Mouse (Mus musculus) kidney, embryonic 15.5 days (tissue): Measurements from ENCODE around the gene Lrmda. TPM values are rescaled to one million over a fixed set of nuclear protein-coding genes. Genes with fewer than 3 reads are reported as not detected.
A peak's percentile ranks its signal among the peaks of the same experiment; 100 is the strongest.

ENCODE experiments used
- ATAC-seq: fragments of 200-750 bp; cut with Nextera tagmentation; replicated peaks from 2 replicates; pipeline ENCODE4 v1.8.0; 2017; ENCODE audit warnings: moderate TSS enrichment; ENCODE audit not compliant: low FRiP score
- H3K27ac ChIP-seq: fragments of 300-500 bp; sonication (generic); 2 replicates; pipeline ENCODE4 v1.5.1; 2015; ENCODE audit warnings: mild to moderate bottlenecking, inconsistent platforms
- H3K27me3 ChIP-seq: fragments of 300-500 bp; sonication (generic); 2 replicates; pipeline ENCODE4 v1.6.1; 2015; ENCODE audit warnings: inconsistent platforms
- H3K36me3 ChIP-seq: fragments of 300-500 bp; sonication (generic); 2 replicates; pipeline ENCODE4 v1.6.1; 2015; ENCODE audit warnings: inconsistent platforms
- H3K4me1 ChIP-seq: fragments of 300-500 bp; sonication (generic); 2 replicates; pipeline ENCODE4 v1.6.1; 2015; ENCODE audit warnings: inconsistent platforms
- H3K4me2 ChIP-seq: fragments of 300-500 bp; sonication (generic); 2 replicates; pipeline ENCODE4 v1.6.1; 2015; ENCODE audit warnings: moderate library complexity, mild to moderate bottlenecking, inconsistent platforms
- H3K4me3 ChIP-seq: fragments of 300-500 bp; sonication (generic); replicated peaks from 2 replicates; pipeline ENCODE4 v1.5.1; 2015; ENCODE audit warnings: mild to moderate bottlenecking, inconsistent platforms
- H3K9ac ChIP-seq: fragments of 300-500 bp; sonication (generic); 2 replicates; pipeline ENCODE4 v1.6.1; 2015; ENCODE audit warnings: mild to moderate bottlenecking, inconsistent platforms
- H3K9me3 ChIP-seq: fragments of 300-500 bp; sonication (generic); replicated peaks from 2 replicates; pipeline ENCODE4 v1.6.1; 2016; ENCODE audit warnings: inconsistent platforms
- WGBS: fragments of 180-500 bp; shearing (Covaris S2); methylation state at CpG from one replicate; pipeline ENCODE4 v1.1.7; 2015; ENCODE audit warnings: mixed read lengths; 5-methylcytosine and 5-hydroxymethylcytosine counted together
- polyA plus RNA-seq: library from polyadenylated mRNA; unstranded; fragments of >200 nt; fragmentation: Nextera tagmentation; extraction: Ambion mirVana; gene quantifications from 2 replicates; pipeline ENCODE4 v1.2.1, GENCODE M21; 2015

Gene Lrmda
- polyA plus RNA-seq, 1 experiment from 2014 or later = 1.1 TPM

GRCm38 (mm10) chr14:22647879-22648611 lies 628.5 kb downstream of the Lrmda start:
- no peaks in the 10 kb centered on the region for H3K27me3 ChIP-seq
- WGBS = 48% methylated on average over 9 of the region's 9 CpGs
- peak overlapping the region; percentile 5 for H3K27ac ChIP-seq
- no peak overlapping the region for H3K4me3 ChIP-seq
- H3K9ac ChIP-seq = no peak overlapping the region
- peaks cover 36% of the 10 kb centered on the region for H3K4me1 ChIP-seq
- ATAC-seq = no peak
- no peaks in the 10 kb centered on the region for H3K36me3 ChIP-seq
- H3K9me3 ChIP-seq = no peaks in the 10 kb centered on the region
- no peak overlapping the region for H3K4me2 ChIP-seq

GRCm38 (mm10) chr14:22649411-22649911 lies 629.9 kb downstream of the Lrmda start:
- Histone ChIP-seq H3K36me3 (no peaks in the 10 kb centered on the region), H3K4me3 (no peak overlapping the region), H3K9me3 (no peaks in the 10 kb centered on the region), H3K27ac (no peak overlapping the region), H3K9ac (no peak overlapping the region), H3K27me3 (no peaks in the 10 kb centered on the region), H3K4me2 (no peak overlapping the region), H3K4me1 (peaks cover 36% of the 10 kb centered on the region)
- ATAC-seq = 0 out of 2 replicates have a peak, but pooled peaks have one; percentile 24
- WGBS = 31% methylated on average over 5 of the region's 5 CpGs

- Histone ChIP-seq H3K9me3 (no peaks in the 10 kb centered on the region), H3K4me2 (peak overlapping the region; percentile 22), H3K9ac (no peak overlapping the region), H3K27ac (peak overlapping the region; percentile 74), H3K36me3 (no peaks in the 10 kb centered on the region), H3K4me3 (no peak overlapping the region), H3K27me3 (no peaks in the 10 kb centered on the region), H3K4me1 (peaks cover 36% of the 10 kb centered on the region)
- WGBS = 40% methylated on average over 17 of the region's 17 CpGs
- ATAC-seq = 0 out of 2 replicates have a peak, but pooled peaks have one; percentile 46
Observed at GRCm38 (mm10) chr14:22649985-22650984, 630.8 kb downstream of the Lrmda start.

GRCm38 (mm10) chr14:22651131-22651952 lies 631.8 kb downstream of the Lrmda start:
- Histone ChIP-seq H3K4me2 (peak overlapping the region; percentile 22), H3K9me3 (no peaks in the 10 kb centered on the region), H3K4me3 (no peak overlapping the region), H3K4me1 (peaks cover 36% of the 10 kb centered on the region), H3K27me3 (no peaks in the 10 kb centered on the region), H3K9ac (no peak overlapping the region), H3K27ac (peak overlapping the region; percentile 74), H3K36me3 (no peaks in the 10 kb centered on the region)
- 30% methylated on average over 14 of the region's 14 CpGs for WGBS
- ATAC-seq = peak; percentile 68

- Histone ChIP-seq H3K4me2 (no peak overlapping the region), H3K4me1 (no peaks in the 10 kb centered on the region), H3K9me3 (no peaks in the 10 kb centered on the region), H3K27ac (no peak overlapping the region), H3K4me3 (no peak overlapping the region), H3K9ac (no peak overlapping the region), H3K27me3 (no peaks in the 10 kb centered on the region), H3K36me3 (no peaks in the 10 kb centered on the region)
- WGBS = 63% methylated on average over 3 of the region's 3 CpGs
- ATAC-seq = no peak
Observed at GRCm38 (mm10) chr14:22662496-22662895, 643.0 kb downstream of the Lrmda start.

GRCm38 (mm10) chr14:22666437-22666836 lies 646.9 kb downstream of the Lrmda start:
- Histone ChIP-seq H3K4me3 (no peak overlapping the region), H3K4me2 (no peak overlapping the region), H3K9me3 (no peaks in the 10 kb centered on the region), H3K4me1 (no peaks in the 10 kb centered on the region), H3K36me3 (no peaks in the 10 kb centered on the region), H3K27ac (no peak overlapping the region), H3K27me3 (0 out of 2 replicates have a peak, but pooled peaks cover 6% of the 10 kb centered on the region), H3K9ac (no peak overlapping the region)
- ATAC-seq = no peak
- 54% methylated on average over 3 of the region's 3 CpGs for WGBS

GRCm38 (mm10) chr14:22668302-22668701 lies 648.8 kb downstream of the Lrmda start:
- no peaks in the 10 kb centered on the region for H3K4me1 ChIP-seq
- WGBS = 68% methylated on average over 8 of the region's 8 CpGs
- no peak for ATAC-seq

GRCm38 (mm10) chr14:22668711-22669110 lies 649.2 kb downstream of the Lrmda start:
- no peaks in the 10 kb centered on the region for H3K36me3 ChIP-seq
- 0 out of 2 replicates have a peak, but pooled peaks cover 6% of the 10 kb centered on the region for H3K27me3 ChIP-seq
- H3K4me3 ChIP-seq = no peak overlapping the region
- H3K4me1 ChIP-seq = no peaks in the 10 kb centered on the region
- no peak for ATAC-seq
- no peak overlapping the region for H3K4me2 ChIP-seq
- no peak overlapping the region for H3K9ac ChIP-seq
- no peaks in the 10 kb centered on the region for H3K9me3 ChIP-seq
- WGBS = 69% methylated on average over 6 of the region's 6 CpGs
- no peak overlapping the region for H3K27ac ChIP-seq

More at GRCm38 (mm10) chr14:22668302-22668701, 648.8 kb downstream of the Lrmda start:
- Histone ChIP-seq H3K27me3 (0 out of 2 replicates have a peak, but pooled peaks cover 6% of the 10 kb centered on the region), H3K9ac (no peak overlapping the region), H3K27ac (no peak overlapping the region), H3K4me3 (no peak overlapping the region), H3K36me3 (no peaks in the 10 kb centered on the region), H3K9me3 (no peaks in the 10 kb centered on the region), H3K4me2 (no peak overlapping the region)

- Histone ChIP-seq H3K27ac (no peak overlapping the region), H3K9me3 (no peaks in the 10 kb centered on the region), H3K36me3 (no peaks in the 10 kb centered on the region), H3K4me3 (no peak overlapping the region), H3K27me3 (0 out of 2 replicates have a peak, but pooled peaks cover 3% of the 10 kb centered on the region), H3K9ac (no peak overlapping the region), H3K4me2 (no peak overlapping the region), H3K4me1 (no peaks in the 10 kb centered on the region)
- no peak for ATAC-seq
- WGBS = 46% methylated on average over 5 of the region's 5 CpGs
Observed at GRCm38 (mm10) chr14:22673581-22673980, 654.1 kb downstream of the Lrmda start.

- ATAC-seq = peak; percentile 62; the same call in 1 of the 2 replicates
- Histone ChIP-seq H3K36me3 (no peaks in the 10 kb centered on the region), H3K27ac (peak overlapping the region; percentile 83)
Observed at GRCm38 (mm10) chr14:22679008-22679704, 659.6 kb downstream of the Lrmda start.

More at GRCm38 (mm10) chr14:22679008-22679704, 659.6 kb downstream of the Lrmda start:
- Histone ChIP-seq H3K27me3 (no peaks in the 10 kb centered on the region), H3K4me1 (peaks cover 16% of the 10 kb centered on the region), H3K9me3 (0 out of 2 replicates have a peak, but pooled peaks cover 2% of the 10 kb centered on the region), H3K4me2 (no peak overlapping the region), H3K9ac (no peak overlapping the region), H3K4me3 (no peak overlapping the region)
- 72% methylated on average over 5 of the region's 5 CpGs for WGBS
